Mouse (Mus musculus) retina, adult 2 months (tissue): ENCODE data around the gene Nutm2.
"Not testable (repeated sequence)": the region's sequence is repeated elsewhere in the genome, so short reads cannot be mapped to it uniquely, and the experiment has no call there.

Experiments used
- DNase-seq: peaks from one replicate; pipeline ENCODE4 v3.0.0-alpha.2; 2012; ENCODE audit warnings: low read depth, low spot score

Nutm2 gene

GRCm38 (mm10) chr13:50467007-50467406 is at the start of gene Nutm2:
TSS of gene Nutm2 (plus strand) at chr13:50467307.
- DNase-seq = no peak

DNA sequence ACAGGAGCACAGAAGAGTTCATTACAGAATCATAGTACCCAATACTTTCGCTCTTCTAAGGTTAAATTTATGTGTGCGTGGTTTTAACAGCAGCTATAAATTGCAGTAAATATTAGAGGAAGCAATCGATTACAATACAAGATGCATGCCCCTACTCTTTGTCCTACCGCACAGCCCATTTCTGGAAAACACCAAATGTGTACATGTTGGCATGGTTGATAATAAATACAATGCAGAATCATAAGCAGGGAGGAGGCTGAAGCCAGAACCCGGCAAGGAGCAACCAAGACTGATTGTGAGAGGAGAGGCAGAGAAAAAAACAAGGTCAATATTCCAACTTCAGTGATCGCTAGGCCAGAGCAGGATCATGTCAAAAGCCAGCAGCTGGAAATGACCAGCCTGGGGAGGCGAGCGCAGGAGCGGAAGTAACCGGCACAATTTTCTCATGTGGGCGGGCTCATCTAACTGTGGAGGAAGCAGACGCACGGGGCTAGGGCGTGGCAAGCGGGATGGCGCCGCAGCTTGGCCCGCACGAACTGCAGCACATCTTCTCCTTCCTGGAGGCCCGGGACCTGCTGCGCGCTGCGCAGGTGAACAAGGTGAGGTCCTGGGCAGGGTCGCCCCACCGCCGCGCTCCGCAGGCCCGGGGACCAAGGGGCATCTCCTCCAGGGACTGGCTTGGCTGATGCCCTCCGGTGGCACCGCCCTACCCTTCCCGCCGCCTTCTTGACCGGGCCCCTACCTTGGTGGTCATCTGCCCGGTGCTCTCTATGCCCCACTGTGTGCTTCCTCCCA is 49.5 kb upstream of the Nutm2 start, which contains the start of gene Fbxw17:
Gene Fbxw17, plus strand, starts transcription at position 476 of the 795 bp plus-strand sequence.
- DNase-seq = peak; percentile 38

DNA sequence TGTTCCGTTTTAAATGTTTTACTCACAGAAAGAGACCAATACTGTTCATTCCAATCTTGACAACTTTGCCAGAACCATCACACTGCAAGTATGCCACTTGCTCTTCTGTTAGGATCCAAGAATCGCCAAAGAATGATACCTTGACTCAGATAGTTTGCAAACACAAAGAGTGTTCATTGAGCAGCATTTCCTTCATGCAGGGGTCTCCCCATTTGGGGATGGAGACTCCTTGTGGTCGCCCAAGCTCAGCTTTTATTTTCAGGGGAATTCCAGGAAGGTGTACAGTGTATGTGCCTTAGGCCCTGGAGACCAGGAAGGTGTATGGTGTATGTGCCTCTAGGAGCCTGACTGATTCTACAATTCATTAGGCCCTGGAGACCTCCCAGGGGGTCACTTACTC is 48.7 kb upstream of the Nutm2 start:
- DNase-seq = no peak

DNA sequence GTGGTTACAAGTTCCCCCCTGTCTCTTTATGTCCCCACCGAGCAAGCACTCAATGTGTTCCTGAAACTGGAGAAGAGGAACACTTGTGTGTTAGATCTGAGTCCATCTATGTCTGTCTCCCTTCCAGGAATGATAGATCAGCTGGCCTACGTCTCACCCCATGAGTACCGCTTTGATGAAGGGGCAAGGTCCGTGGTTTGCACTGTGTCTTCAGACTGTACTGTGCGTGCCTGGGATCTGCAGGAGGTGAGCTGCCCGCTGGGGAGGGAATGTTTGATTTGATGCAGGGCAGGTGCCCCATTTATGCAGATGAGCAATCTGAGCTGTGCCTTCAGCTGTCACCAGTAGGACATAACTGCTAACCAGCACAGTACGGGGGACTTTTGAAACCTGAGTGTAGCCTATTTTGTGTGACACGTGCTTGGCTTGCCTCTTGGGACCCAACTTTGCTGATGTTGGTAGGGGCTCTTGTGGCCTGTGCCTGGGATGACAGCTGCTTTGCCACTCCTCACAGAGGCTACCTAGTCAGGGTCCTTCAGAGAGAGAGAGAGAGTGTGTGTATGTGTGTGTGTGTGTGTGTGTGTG is 43.4 kb upstream of the Nutm2 start:
- no peak for DNase-seq

GRCm38 (mm10) chr13:50424517-50424916 is 42.6 kb upstream of the Nutm2 start:
- DNase-seq = no peak

DNA sequence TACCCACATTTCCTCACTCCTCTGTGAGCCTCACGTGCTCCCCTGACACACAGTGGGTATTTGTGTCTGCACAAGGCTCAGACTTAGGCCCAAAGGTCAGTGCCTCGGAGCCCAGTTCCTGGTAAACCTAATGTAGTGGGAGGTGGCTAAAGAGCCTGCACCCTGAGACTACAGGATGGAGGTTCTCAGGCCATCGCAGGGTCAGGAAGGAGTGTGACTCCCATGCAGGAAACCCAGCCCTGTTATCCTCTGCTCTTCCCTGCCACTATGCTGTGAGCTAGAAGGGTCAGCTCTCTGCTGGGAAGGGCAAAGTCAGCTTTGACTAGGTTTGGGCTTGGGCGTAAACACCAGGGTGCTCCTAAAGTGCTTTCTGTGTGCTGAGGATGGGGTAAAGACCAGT is 40.4 kb upstream of the Nutm2 start:
- DNase-seq = no peak

GRCm38 (mm10) chr13:50443812-50444211 is 23.3 kb upstream of the Nutm2 start, which contains the start of gene Gm47429:
TSS of gene Gm47429 (minus strand) at chr13:50443912.
- no peak for DNase-seq

GRCm38 (mm10) chr13:50445261-50445660 is 21.8 kb upstream of the Nutm2 start:
- DNase-seq = no peak

- not testable (repeated sequence) for DNase-seq
Observed at GRCm38 (mm10) chr13:50452266-50452665, 14.8 kb upstream of the Nutm2 start.

- DNase-seq = no peak
Observed at GRCm38 (mm10) chr13:50453426-50453825, 13.7 kb upstream of the Nutm2 start.

GRCm38 (mm10) chr13:50460433-50460832 is 6.7 kb upstream of the Nutm2 start:
- not testable (repeated sequence) for DNase-seq

DNA sequence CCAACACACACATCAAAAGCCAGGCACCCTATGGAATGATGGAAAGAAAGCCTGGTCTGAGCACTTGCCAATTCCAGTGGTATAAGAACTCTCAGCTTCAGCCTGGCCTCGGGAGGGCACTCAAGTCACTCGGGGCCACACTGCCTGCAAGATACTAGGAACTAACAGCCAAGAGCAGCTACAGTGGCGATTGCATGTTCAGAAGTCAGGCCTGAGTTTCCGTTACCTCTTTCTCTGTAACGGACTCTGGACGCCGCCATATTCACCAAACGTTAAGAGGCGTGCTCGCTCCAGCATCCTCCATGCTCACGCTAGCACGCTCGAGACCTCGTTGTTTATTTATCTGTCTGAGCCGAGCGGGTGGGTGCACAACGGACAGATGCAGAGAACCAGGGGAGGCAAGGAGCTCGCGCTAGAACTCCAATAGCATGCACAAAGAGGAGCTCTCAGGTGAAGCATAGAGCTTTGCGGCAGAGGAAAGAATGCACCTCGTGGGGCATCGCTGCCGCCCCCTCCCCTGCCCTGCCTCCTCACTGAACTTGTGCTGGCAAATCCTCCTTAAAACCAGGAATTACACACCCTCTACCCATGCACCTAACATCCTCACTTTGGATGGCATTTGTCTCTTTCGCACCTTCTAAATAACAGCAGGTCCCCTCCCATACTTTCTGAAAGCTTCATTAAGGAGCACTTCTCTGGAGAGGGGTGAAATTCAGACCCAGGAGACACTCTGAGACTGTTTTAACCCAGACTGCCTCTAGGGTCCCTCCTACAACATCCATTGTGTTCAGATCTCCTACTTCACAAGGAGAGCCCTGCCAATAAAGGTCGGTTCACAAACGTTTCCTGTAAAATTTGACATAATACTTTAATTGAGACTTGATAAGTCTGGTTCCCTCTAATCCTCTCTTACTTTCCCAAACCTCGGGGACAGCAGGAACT is 2.2 kb upstream of the Nutm2 start:
- no peak for DNase-seq

DNA sequence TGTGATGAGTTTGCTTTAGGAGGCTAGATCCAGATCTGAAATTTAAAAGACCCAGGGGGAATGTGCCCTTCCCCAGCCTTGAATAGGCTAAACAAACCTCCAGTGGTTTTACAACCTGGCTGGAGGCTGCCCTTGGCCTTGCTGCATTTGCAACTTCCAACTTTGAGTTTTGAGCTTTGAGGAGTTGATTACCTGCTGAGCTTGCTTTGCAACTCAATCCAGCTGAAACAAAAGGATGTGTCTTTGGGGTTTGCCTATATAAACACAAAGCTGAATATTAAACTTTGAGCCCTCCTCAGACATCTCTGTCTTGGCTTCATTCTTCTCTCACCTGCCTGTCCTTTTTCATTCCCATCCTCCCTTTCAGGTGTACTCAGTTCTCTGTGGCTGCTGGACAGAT is 21.4 kb downstream of the Nutm2 start:
- DNase-seq = not testable (repeated sequence)

DNA sequence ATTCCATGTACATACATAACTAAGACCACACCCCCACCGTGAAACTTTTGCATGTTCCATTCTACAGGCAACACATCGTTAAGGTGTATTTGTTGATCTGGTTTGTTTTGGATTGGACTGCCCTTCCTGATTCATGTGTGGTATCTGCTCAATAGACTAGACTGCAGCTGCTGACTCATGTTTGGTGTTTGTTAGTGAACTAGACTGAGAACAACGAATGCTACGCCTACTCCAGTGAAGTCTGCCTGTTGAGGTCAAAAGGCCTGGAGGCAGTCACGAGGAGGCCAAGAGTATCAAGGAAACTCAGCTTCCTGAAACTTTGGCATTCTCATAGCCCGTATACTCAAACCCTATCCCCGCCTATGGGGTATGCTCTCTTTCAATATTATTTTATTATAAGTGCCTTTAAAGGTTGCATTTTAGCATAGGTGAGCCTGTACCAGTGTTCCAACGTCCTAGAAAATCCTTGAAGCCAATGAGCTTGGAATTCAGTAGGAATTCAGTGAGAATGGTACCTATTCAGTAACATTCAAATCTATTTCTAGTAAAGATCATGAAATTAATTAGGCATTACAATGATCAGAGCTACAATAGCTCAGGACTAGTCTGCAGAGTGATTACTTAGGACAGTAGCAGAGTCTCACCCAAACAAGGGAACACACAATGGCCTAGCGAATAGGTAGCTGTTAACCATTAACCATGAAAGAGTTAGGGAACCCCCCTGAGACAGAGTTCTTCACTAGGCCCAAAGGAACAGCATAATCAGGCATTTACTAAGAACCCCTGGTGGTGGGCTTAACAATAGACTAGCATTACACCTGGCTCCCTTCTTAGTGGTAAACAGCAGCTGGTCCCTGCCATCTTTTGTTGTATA is 43.6 kb downstream of the Nutm2 start:
- not testable (repeated sequence) for DNase-seq
